ENCODE assay signal across 15 mouse cellular contexts in the genomic region with DNA sequence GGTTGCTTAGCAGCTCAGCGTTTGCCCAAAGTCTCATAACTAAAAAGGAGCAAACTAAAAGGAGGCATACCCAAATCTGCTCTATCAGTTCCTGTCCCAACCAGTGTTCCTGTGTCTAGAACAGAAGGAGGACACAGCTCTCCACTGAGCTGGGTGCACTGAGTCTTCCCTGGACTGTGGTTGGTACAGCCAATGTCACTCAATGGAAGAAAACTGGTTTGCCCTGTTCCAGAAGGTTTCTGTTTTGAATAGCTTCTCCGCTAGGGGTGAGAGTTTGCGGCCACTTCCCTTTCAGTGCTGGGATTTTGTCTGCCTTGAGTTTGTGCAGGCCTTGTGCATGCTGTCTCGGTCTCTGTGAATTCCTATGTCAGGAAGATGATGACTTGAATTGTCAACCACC.
"Had no signal": no experiment of that assay in that cellular context is flagged by ENCODE, and none has a peak within 500 bp of the region (broad histone marks: within the 10 kb centered on the region; RNA-seq: fewer than 3 reads in every experiment).

No protein-coding gene starts in this region.

- H3K4me2 ChIP-seq: limb, embryonic 15.5 days; liver, embryonic 12.5 days; midbrain, embryonic 12.5 days; neural tube, embryonic 13.5 days had no signal

- H3K27me3 ChIP-seq: limb, embryonic 15.5 days; liver, embryonic 12.5 days; midbrain, embryonic 12.5 days; neural tube, embryonic 13.5 days had no signal

- H3K4me1 ChIP-seq: liver, embryonic 12.5 days; midbrain, embryonic 12.5 days; neural tube, embryonic 13.5 days had no signal

- H3K9ac ChIP-seq: limb, embryonic 15.5 days; liver, embryonic 12.5 days; midbrain, embryonic 12.5 days; neural tube, embryonic 13.5 days had no signal

- ATAC-seq: liver, embryonic 12.5 days; midbrain, embryonic 16.5 days had no signal

- H3K4me3 ChIP-seq: limb, embryonic 15.5 days; liver, embryonic 12.5 days; midbrain, embryonic 12.5 days; neural tube, embryonic 13.5 days had no signal

- H3K27ac ChIP-seq: limb, embryonic 15.5 days; liver, embryonic 12.5 days; midbrain, embryonic 12.5 days; neural tube, embryonic 13.5 days had no signal

- H3K36me3 ChIP-seq: limb, embryonic 15.5 days; liver, embryonic 12.5 days; midbrain, embryonic 12.5 days; neural tube, embryonic 13.5 days had no signal

- DNase-seq: kidney, adult 18-20 months; kidney, postnatal 25 days; layer of hippocampus, adult 9-11 months; layer of hippocampus, postnatal 36 days; lung, postnatal 10 days; retina, postnatal 1 day; right cerebral cortex, postnatal 4 days; spleen, adult 18-20 months; thymus, adult 2 months; thymus, postnatal 25 days had no signal

- H3K9me3 ChIP-seq: limb, embryonic 15.5 days; liver, embryonic 12.5 days; midbrain, embryonic 12.5 days; neural tube, embryonic 13.5 days had no signal
